Mouse (Mus musculus): ENCODE results near the gene Prkg1.

DNA sequence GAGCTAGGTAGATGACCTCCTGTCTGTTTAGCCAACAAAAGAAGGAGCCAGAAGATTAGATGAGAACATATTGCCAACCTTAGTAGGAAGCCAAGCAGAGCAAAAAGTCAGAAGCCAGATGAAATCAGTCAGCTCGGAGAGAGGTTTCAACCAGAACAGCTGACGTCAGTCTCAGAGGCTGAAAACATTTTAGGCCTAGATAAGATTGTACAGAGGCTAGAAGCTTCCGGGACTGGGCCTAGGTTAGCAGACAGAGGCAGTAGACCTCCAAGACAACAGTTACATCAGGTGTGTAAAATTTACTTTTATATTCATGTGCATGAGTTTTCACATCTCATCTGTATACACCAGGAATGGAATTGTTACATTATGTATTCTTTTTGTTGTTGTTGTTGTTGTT lies 665.5 kb downstream of the Prkg1 start:
- TF ChIP-seq CTCF (IDR thresholded peaks at IDR 0.05; ENCODE audit: control insufficient read depth, insufficient read depth, insufficient replicate concordance, low read depth, low read length) (no peak), POLR2A (IDR thresholded peaks at IDR 0.05; ENCODE audit: control insufficient read depth, low read depth, low read length) (no peak)
